Mouse (Mus musculus): ENCODE measurements at regions not wholly inside any gene's neighbourhood (a gene's known extent, or its start where the extent isn't known, plus 50 kb on each side); places are given as distances from the start of the nearest gene placed in this dataset.

- no peak for TF ChIP-seq POLR2A (IDR thresholded peaks at IDR 0.05; ENCODE audit: borderline replicate concordance, low read depth, low read length)
- TF ChIP-seq CTCF (IDR thresholded peaks at IDR 0.05; ENCODE audit: low read depth, low read length) = no peak
These were observed 144.5 kb downstream of the Sox9 start for GRCm38 (mm10) chr11:112926330-112927025.

Data from bone marrow macrophage, adult 2 months (primary cell).